Mouse (Mus musculus) lung, embryonic 15.5 days (tissue): ENCODE measurements at regions not wholly inside any gene's neighbourhood (a gene's known extent, or its start where the extent isn't known, plus 50 kb on each side); places are given as distances from the start of the nearest gene placed in this dataset. TPM values are rescaled to one million over a fixed set of nuclear protein-coding genes. Genes with fewer than 3 reads are reported as not detected.

Source experiments
- microRNA-seq: library from miRNA; unstranded; fragments of <30 nt; microRNA quantifications from one replicate; pipeline ENCODE4, GENCODE M21; 2016

Small RNAs in the stretch of these regions (microRNA-seq; reads per million reads assigned to microRNA genes)
- not detected for gene Gm25978
